Mouse (Mus musculus) gastrocnemius, postnatal 14 days (tissue): Measurements from ENCODE around the gene Iqcc. TPM values are rescaled to one million over a fixed set of nuclear protein-coding genes. Genes with fewer than 3 reads are reported as not detected.

ENCODE experiments used
- DNase-seq: peaks from one replicate; pipeline ENCODE4 v3.0.0; 2021; ENCODE audit warnings: mixed read lengths
- intact Hi-C: fragments of 180-260 bp; cut with DNase I; formaldehyde crosslinking; loops from one replicate; pipeline ENCODE4 v1.15.1; 2025; ENCODE audit warnings: low total_unique reads
- long read RNA-seq, 2 experiments: library from polyadenylated mRNA; stranded (forward); transcript quantifications; one replicate each; pipeline ENCODE4 v2.0.0; 2021
- total RNA-seq, 2 experiments: library from RNA; stranded (reverse); gene quantifications; 2 replicates each; pipeline ENCODE4 v1.2.3; 2021

Iqcc gene
- 10 to 100 TPM; 10.4 to 11.8 TPM for total RNA-seq
- long read RNA-seq, experiment 1, partial matches to known transcripts, result 0 of 5 reads
- long read RNA-seq, experiment 1, other reads (novel, unspliced or antisense), result 3 of 5 reads
- long read RNA-seq, experiment 2, partial matches to known transcripts, result 0 of 5 reads
- long read RNA-seq, experiment 2, other reads (novel, unspliced or antisense), result 2 of 5 reads

GRCm38 (mm10) chr4:129618786-129619691, at the start of gene Iqcc:
Iqcc (minus strand) TSS chr4:129619099.
- DNase-seq, result peak; percentile 97
- intact Hi-C loops, result loop anchor here (10.0 kb wide), 1 partner anchor 74 kb away; the partner anchor contains the start of gene Hdac1

GRCm38 (mm10) chr4:129662255-129662813, 43.4 kb upstream of the Iqcc start:
- intact Hi-C loops, result no loop called here
- no peak for DNase-seq

GRCm38 (mm10) chr4:129661584-129661983, 42.7 kb upstream of the Iqcc start:
- DNase-seq, result no peak
- intact Hi-C loops, result no loop called here

- no peak for DNase-seq
- intact Hi-C loops, result no loop called here
Observed at GRCm38 (mm10) chr4:129654770-129655169, 35.9 kb upstream of the Iqcc start.

GRCm38 (mm10) chr4:129650359-129650758, 31.5 kb upstream of the Iqcc start:
- DNase-seq, result no peak
- intact Hi-C loops, result no loop called here

GRCm38 (mm10) chr4:129648656-129649055, 29.8 kb upstream of the Iqcc start:
- intact Hi-C loops, result loop anchor here (10.0 kb wide), 1 partner anchor 654 kb away; the partner anchor contains the start of gene Ak2
- DNase-seq, result no peak

- intact Hi-C loops, result loop anchor here (10.0 kb wide), 1 partner anchor 650 kb away; the partner anchor contains the start of gene Ak2
- DNase-seq, result no peak
Observed at GRCm38 (mm10) chr4:129645204-129645603, 26.3 kb upstream of the Iqcc start.

GRCm38 (mm10) chr4:129641756-129642155, 22.9 kb upstream of the Iqcc start:
- no peak for DNase-seq
- intact Hi-C loops, result loop anchor here (10.0 kb wide), 1 partner anchor 647 kb away; the partner anchor contains the start of gene Ak2

- peak; percentile 97 for DNase-seq
- intact Hi-C loops, result loop anchor here (10.0 kb wide), 1 partner anchor 646 kb away; the partner anchor contains the start of gene Ak2
Observed at GRCm38 (mm10) chr4:129640638-129641467, 22.0 kb upstream of the Iqcc start, which contains the start of gene Txlna. Txlna (minus strand) TSS chr4:129641065.

- DNase-seq, result peak; percentile 50
- intact Hi-C loops, result loop anchor here (10.0 kb wide), 1 partner anchor 645 kb away; the partner anchor contains the start of gene Ak2
Observed at GRCm38 (mm10) chr4:129640101-129640637, 21.3 kb upstream of the Iqcc start.

- intact Hi-C loops, result no loop called here
- DNase-seq, result no peak
Observed at GRCm38 (mm10) chr4:129639221-129639620, 20.3 kb upstream of the Iqcc start.

GRCm38 (mm10) chr4:129633852-129634251, 15.0 kb upstream of the Iqcc start:
- DNase-seq, result no peak
- intact Hi-C loops, result no loop called here

GRCm38 (mm10) chr4:129631867-129632266, 13.0 kb upstream of the Iqcc start:
- intact Hi-C loops, result no loop called here
- no peak for DNase-seq

GRCm38 (mm10) chr4:129630944-129631343, 12.0 kb upstream of the Iqcc start:
- DNase-seq, result no peak

GRCm38 (mm10) chr4:129626035-129626434, 7.1 kb upstream of the Iqcc start:
- DNase-seq, result no peak
- intact Hi-C loops, result no loop called here

More at GRCm38 (mm10) chr4:129630944-129631343, 12.0 kb upstream of the Iqcc start:
- intact Hi-C loops, result no loop called here

- intact Hi-C loops, result no loop called here
Observed at GRCm38 (mm10) chr4:129625496-129625895, 6.6 kb upstream of the Iqcc start.

GRCm38 (mm10) chr4:129625029-129625370, 6.1 kb upstream of the Iqcc start:
- intact Hi-C loops, result no loop called here
- peak; percentile 57 for DNase-seq

More at GRCm38 (mm10) chr4:129625496-129625895, 6.6 kb upstream of the Iqcc start:
- no peak for DNase-seq

GRCm38 (mm10) chr4:129624281-129625028, 5.6 kb upstream of the Iqcc start:
- intact Hi-C loops, result no loop called here
- DNase-seq, result peak; percentile 91
